Mouse (Mus musculus): ENCODE measurements around the gene Pck2.

GRCm38 (mm10) chr14:55584303-55584701 is 44.2 kb downstream of the Pck2 start:
- TF ChIP-seq CTCF (IDR thresholded peaks at IDR 0.05; ENCODE audit: extremely low read depth, insufficient read length, insufficient replicate concordance, low read depth, low read length) (no peak), POLR2A (IDR thresholded peaks at IDR 0.05; ENCODE audit: low read depth, low read length) (no peak)
